Mouse (Mus musculus): Measurements from ENCODE around the gene Ndufa3.
A peak's percentile ranks its signal among the peaks of the same experiment; 100 is the strongest.
"Not testable (repeated sequence)": the region's sequence is repeated elsewhere in the genome, so short reads cannot be mapped to it uniquely, and the experiment has no call there.

The Ndufa3 gene

DNA sequence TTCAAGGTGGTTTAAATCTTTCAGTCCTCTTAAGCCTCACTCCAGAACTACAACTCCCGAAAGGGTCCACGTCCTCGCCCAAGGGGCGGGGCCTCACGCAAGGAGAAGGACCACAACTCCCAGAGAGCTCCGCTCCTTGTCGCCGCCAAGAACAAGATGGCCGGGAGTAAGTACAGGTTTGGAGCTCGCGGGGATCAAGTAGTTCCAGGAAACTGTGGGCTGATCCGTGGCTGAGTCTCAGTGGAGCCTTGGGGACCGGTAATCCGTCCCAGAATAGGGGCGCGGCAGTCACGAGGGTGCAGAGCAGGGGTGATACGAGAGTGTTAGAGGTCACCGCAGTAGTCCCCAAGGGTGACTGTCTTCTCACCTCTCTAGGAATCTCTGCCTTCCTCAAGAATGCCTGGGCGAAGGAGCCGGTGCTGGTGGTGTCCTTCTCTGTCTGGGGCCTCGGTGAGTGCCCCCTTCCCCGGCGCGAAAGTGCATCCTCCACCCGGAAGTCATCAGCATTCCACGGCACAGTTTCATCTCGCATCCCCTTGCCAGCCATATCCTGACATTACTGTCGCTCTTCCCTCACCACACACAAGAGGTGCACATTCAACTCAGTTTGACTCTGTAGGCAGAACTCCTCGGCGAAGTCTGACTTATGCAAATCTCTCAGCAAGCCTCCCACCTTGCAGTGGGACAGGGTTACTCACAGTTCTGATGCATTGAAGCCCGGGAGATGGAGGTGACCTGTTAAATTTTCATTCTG lies at the start of gene Ndufa3:
Ndufa3 (plus strand) TSS at position 132 of the 754 bp plus-strand sequence.
- DNase-seq (ENCODE audit: low spot score in 2 of 2) = peak; percentile 83 to 88

DNA sequence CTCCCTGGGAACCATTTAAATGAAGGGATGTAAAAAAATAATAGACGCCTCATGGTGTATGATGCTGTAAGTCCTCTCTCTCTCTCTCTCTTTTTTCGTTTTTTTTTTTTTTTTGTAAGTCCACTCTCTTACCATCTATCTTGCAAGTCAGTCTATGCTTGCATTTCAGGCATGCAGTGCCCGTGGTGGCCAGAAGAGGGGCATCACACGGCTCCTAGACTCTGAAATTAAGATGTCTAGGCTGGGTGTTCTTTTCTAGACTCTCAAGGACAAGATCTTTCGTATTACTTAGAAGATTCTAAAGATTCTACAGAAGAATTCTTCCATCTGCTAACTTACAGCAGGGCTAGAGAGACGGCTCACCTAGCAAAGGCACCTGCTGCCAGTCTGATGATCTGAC lies 47.4 kb upstream of the Ndufa3 start:
- no peak for DNase-seq (ENCODE audit: low spot score in 2 of 2)

DNA sequence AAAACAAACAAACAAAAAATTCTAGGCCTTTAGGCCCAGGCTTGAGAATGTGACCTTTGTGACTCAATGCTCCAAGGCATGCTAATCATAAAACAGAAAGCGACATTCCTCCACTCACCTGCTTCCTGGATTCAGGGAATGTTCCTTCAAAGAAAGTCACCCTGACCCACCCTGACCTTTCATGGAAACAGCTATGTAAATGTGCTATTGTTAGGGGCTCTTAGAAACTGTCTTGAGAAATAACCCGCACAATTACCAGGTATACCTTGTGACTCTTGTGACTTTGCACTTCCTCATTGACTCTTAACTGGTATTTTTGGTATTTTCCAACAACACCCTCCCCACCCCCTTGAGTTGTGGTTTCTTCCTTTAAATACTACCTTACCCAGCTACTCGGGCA lies 46.6 kb upstream of the Ndufa3 start:
- not testable (repeated sequence) for DNase-seq (ENCODE audit: low spot score in 2 of 2)

DNA sequence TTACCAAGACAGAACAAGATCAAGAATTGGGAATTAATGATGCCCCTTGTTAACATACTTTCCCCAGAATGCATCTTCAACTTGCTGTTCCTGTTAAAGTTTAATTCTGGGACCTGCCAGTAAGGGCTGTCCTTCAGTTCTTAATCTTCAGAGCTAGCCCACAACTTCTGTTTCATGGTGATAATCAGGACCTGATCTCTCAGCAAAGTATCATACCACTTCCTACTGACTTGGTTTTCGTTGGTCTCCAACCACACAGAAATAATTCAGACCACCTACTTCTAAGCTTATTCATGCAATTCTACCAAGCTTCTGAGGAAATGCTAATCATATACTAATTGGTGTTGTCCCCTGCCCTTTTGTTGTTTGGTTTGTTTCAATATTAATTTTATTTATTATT lies 45.3 kb upstream of the Ndufa3 start:
- no peak for DNase-seq (ENCODE audit: low spot score in 2 of 2)

DNA sequence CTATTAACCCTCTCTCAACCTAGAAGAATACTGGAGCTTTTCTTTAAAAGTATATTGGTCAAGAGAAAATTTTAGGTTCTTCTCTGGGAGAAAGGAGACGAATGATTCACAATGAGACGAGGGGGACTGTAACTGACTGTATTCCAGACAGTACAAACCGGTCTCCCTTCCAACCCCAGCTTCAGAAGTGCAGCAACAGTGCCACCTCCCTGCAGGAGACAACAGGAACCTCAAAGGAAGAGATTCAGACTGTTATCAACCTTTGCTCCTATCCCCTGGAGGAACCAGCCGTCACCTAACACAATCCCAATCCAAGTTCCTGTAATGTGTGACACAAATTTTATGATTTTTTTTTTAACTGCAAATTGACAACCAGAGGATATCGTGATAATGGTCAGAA lies 43.0 kb upstream of the Ndufa3 start:
- DNase-seq (ENCODE audit: low spot score in 2 of 2) = no peak

DNA sequence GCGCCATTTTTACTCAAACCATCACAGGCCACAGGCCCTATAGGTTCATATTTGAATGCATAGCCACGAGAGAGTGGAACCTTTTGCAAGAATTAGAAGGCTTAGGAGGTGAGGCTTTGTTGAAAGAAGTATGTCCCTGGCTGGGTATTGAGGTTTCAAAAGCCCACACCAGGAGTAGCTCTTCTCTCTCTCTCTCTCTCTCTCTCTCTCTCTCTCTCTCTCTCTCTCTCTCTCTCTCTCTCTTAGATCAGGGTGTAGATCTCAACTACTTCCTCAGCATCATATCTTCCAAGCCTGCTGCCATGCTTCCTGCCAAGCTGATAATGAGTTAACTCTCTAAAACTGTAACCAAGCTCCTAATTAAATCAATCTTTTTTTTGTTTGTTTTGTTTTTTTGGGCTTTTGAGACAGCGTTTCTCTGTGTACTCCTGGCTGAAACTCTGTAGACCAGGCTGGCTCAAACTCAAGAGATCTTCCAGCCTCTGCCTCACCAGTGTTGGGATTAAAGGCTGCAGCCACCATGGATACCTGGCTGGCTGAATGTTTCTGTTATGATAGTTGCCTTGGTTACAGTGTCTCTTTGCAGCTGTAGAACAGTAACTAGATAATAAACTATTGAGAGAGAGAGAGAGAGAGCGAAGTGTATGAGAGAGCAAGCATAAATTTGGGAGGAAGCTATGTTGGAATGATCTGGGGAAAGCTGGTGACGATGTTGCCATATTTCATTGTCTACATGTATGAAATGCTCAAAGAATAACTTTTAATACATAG lies 40.6 kb upstream of the Ndufa3 start:
- DNase-seq (ENCODE audit: low spot score in 2 of 2) = no peak

DNA sequence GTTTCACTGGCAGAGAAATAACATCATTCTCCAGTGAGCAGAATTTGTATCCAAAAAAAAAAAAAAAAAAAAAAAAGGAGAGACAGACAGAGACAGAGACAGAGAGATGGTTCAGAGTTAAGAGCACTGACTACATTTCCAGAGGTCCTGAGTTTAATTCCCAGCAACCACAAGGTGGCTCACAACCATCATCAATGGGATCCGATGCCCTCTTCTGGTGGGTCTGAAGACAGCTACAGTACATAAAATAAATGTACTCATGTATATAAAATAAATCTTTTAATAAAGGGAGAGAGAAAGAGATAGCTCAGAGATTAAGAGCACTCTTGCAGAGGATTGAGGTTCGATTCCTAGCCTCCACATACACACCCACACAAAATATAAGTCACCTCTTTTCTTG lies 39.0 kb upstream of the Ndufa3 start:
- no peak for DNase-seq (ENCODE audit: low spot score in 2 of 2)

DNA sequence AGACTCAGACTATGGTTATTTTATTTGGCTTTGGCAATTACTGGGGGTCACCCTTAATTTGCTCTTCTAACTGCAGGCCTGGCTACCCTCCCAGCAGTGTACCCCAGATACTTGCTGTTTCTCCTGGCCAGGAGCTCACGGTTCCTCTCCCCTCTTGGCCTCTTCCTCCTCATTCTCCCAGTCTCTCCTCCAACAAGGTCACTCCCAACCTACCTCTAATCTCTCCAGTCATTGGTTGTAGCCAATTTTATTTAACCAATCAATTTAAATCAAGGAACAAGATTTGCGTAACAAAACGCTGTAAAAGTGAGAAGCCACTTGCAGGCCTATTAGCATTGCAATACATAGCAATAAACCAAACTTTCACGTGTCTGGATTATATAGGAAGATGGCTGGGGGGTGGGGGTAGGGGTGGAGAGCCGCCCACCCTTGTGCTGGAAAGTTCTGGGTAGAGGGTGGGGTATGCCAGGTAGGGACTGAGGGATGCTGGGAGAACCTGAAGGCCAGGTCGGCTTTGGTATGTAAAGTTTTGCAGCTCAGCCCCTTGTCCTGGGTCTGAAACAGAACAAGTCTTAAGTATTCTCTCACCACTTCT lies 38.1 kb upstream of the Ndufa3 start:
- DNase-seq (ENCODE audit: low spot score in 2 of 2) = no peak

DNA sequence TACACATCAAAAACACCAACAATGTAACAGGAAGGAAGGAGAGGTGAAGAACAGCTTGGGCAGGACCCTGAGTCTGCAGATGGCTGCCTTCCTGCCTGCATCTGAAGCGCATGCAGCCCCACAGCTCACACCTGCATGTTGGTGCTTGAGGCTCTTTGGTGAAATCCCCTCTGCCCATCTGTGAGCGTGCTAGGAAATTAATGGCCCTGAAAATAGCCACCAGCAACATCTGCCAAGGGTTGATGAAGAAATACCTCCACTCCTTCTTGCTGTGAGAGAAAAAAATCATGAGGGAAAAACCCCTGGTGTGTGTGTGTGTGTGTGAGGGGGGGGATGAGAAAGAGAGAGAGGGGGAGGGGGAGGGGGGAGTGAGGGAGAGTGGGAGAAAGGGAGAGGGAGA lies 37.1 kb upstream of the Ndufa3 start:
- DNase-seq (ENCODE audit: low spot score in 2 of 2) = no peak

DNA sequence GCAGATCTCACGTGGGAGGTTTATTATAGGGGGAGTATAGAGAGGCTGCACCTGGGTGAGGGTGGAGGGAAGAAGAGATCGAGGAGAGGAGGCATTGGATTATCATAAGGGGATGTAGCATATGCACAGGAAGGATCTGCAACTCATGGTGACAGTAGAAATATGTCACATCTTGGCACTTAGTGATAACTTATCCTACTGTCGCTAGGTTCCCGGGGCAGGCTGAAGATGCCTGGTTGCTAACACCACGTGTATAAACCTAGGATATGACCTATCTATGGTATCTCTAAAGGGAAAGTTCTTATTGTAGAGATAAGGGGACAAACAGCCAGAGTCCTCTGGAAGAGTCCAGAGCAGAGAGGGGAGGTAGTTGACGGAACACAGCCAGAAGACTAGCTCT lies 31.4 kb upstream of the Ndufa3 start:
- no peak for DNase-seq (ENCODE audit: low spot score in 2 of 2)

DNA sequence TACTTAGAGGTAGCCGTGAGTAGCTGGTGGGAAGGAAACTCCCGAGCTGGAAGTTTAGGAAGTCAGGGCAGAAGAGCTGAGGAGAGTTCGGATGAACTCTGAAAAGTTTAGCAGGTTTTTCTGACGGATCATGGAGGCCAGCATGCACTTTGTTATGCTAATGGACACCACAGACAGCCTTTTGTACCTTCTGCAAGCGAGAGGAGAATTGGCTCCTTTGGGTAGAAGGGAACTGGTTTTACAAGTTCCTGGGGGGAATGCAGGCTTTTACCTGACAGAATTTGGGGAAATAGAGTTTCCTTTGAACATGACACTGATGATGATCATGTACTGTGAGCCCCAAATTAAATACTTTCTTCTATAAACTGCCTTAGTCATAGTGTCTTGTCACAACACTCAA lies 30.9 kb upstream of the Ndufa3 start:
- no peak for DNase-seq (ENCODE audit: low spot score in 2 of 2)

DNA sequence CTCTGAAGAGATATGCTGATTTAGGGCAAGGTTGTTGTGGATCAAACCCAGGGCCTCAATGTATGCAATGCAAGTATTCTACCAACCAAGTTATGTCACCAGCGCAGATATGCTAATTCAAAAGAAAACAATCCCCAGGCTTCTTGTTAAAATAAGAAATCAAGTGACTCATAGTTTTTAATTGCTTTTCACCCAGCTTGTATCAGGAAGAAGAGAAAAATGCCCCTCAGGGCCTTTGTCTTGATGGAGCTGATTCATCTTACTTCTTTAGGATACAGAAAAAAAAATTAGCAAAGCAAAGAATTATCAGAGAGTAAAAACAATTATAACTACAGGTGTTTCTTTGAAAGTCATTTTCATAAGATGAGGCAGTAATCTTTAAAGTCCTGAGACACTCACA lies 29.9 kb upstream of the Ndufa3 start:
- DNase-seq (ENCODE audit: low spot score in 2 of 2) = no peak

DNA sequence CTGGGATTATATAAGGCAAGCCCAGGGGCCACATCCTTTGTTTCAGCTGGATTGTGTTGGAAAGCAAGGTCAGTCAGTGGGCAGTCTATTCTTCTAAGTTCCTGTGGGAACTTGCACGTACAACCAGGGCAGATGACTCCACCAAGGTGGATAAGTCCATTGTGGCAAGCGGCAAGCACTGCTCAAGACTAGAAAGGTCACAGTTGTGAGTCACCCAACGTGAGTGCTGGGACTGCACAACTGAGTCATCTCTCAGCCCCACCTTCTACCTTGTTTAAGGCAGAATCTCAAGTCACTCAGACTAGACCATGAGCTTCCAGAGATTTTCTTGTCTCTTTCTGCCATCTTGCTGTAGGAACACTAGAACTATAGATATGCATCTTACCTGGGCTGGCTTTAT lies 26.6 kb upstream of the Ndufa3 start:
- no peak for DNase-seq (ENCODE audit: low spot score in 2 of 2)

DNA sequence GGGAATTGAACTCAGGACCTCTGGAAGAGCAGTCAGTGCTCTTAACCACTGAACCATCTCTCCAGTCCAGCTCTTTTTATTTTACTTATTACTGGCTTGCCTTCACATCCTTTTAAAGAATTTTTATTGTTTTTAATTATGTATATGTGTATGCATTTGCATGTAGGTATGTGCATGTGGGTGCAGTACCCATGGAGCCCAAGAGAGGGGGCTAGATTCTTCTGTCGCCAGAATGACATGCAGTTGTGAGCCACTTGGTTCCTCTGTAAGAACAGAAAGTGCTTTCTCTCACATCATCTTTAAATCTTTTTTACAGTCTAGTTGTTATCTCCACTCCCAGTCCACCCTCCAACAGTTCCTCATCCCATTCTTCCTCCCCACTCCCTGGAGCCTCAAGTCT lies 25.6 kb upstream of the Ndufa3 start:
- no peak for DNase-seq (ENCODE audit: low spot score in 2 of 2)

DNA sequence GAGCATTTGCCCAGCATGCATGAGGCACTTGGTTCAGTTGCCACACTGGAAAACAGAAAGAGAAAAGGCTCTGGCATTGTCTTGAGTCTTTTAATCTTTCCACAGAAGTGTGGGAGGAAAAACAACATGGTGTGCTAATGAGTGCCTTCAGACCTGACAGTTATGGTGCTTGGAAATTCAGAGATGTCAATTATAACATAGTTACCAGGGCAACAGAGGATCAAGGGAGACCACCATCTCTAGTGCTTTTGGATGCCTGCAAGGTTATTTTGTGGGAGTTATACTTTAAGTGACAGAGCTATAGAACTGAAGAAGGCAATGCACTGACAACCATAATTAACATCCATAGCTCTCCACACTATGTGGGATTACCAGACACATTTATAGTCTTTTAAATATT lies 23.3 kb upstream of the Ndufa3 start:
- DNase-seq (ENCODE audit: low spot score in 2 of 2) = no peak

DNA sequence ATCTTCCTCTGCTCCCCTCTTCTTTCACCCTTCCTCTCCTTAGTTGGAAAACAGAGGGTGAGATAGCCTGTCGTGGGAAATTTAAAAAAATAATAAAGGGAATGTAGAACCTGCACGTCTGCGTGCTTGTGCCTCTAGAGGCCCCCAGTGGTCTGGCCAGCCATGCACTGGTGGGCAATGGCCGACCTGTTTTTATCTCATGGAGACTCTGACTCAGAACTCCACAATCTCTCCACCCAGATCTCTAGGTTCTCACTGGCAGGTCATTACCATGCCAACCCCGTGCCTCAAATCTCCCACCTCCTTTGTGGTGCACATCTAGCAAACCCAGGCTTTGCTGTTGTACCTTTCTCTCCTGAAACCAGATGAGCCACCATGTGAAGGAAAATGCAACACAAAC lies 22.5 kb upstream of the Ndufa3 start:
- no peak for DNase-seq (ENCODE audit: low spot score in 2 of 2)

DNA sequence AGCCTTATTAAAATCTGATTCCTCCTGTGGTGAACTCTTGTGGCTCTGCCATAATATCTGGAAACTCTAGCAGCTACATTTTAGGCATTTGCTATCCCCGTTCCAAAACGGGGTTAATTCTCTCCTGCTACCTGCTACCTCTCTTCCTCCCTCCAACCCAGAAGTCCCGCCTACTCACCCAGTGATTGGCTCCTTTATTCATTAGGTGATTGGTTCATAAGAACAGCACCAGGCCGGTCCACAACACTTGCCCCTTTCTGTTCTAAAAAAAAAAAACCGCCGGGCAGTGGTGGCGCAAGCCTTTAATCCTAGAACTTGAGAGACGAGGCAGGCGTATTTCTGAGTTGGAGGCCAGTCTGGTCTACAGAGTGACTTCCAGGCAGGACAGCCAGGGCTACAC lies 22.0 kb upstream of the Ndufa3 start:
- no peak for DNase-seq (ENCODE audit: low spot score in 2 of 2)

DNA sequence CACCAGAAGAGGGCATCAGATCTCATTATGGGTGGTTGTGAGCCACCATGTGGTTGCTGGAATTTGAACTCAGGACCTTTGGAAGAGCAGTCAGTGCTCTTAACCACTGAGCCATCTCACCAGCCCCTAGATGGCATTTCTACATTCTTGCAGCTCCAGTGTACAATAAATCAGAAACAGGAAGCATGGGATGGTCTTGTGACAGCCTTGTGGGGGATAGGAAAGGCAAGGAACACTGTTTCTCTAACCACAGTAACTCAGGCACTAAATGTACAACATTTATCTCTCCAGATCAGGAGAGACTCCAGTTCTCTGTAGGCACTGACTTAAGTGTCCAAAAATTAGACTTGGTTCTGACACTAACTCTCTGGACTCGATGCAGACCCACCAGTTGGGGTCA lies 19.4 kb upstream of the Ndufa3 start:
- not testable (repeated sequence) for DNase-seq (ENCODE audit: low spot score in 2 of 2)

DNA sequence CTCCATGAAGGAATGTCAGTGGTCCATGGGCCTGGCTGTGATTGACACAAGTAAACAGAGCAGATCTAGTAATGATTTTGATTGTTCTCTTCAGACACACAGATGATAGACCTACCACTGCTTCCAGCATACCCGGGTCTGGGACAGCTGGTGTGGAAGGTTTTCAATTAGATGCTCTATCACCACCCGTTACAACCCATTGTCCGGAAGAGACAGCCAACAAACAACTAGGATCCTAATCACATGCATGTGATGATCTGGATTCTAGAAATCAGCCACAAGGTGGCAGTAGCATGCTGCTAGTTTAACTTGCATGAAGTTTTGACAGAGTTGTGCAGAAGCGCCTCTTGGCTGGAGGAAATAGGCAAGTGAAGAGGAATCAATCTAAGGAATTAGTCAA lies 16.1 kb upstream of the Ndufa3 start:
- DNase-seq (ENCODE audit: low spot score in 2 of 2) = peak in 1 of 2 experiments; percentile 47

DNA sequence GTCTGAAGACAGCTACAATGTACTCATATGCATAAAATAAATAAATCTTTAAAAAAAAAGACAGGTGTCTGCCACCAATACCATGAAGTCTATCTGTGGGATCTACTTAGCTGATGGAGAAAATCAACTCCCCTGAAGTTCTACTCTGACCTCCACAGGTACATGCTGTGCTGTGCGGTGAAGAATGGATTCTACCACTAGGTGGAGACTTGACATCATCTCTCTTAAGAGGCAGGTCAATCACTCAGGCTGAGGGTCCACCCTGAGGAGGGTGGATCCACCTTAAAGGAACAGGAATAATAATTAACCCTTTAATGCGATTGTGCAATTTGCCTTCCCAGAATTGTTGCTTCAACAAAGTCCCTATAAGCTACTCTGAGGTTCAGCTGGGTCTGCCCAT lies 10.4 kb upstream of the Ndufa3 start:
- DNase-seq (ENCODE audit: low spot score in 2 of 2) = peak in 1 of 2 experiments; percentile 23

DNA sequence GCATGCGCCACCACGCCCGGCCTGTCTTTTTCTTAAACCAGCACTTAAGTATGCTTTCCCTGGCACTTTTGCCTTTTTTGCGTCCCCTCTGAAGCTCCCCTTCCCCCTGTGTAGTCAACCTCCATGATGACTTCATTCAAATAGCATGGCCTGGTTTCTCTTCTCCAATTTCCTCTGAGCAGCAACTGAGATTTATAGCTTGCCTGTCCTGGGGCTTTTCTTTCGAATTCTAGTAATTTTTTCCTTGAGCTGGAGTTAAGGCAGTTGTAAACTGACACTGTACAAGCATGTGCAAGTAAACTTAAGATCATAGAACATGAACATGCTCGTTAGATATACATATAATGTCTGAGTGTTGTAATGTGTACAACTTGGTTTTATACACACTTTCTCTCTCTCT lies 9.8 kb upstream of the Ndufa3 start:
- DNase-seq (ENCODE audit: low spot score in 2 of 2) = no peak

DNA sequence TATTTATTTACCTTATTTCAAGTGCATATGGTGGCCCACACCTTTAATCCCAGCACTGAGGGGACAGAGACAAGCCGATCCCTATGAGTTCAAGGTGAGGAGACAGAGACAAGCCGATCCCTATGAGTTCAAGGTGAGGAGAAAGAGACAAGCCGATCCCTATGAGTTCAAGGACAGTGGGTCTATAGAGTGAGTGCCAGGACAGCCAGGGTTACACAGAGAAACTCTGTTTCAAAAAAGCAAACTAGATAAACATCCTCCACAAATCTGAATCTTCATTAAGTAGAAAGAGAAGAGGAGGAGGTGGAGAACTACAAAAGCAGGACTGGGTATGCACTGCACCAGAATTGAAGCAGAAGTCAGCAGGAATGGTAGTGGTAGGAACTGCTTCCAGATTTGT lies 8.5 kb upstream of the Ndufa3 start:
- DNase-seq (ENCODE audit: low spot score in 2 of 2) = no peak

DNA sequence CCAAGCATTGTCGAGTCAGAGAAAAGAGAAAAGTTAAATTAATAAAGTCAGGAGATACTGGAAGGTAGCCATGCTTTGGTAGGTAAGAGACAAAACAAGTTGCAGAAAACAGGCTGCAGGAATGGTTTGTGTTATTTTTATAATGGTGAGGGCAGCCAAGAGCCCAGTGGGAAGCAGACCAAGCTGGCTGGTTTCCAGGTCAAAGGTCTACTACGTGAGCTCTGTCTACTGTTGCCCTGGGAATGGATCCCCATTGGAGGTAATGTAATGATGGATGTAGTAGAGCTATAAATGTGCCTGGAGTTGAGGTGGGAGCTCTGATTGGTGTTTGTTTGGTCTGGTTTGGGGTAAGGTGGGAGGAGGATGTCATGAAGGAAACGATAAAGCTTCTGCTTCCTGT lies 8.1 kb upstream of the Ndufa3 start:
- peak; percentile 54 to 74 for DNase-seq (ENCODE audit: low spot score in 2 of 2)

Measured in heart, adult 9 months (tissue).